Mouse (Mus musculus): ENCODE measurements around the gene Mis18bp1. TPM values are rescaled to one million over a fixed set of nuclear protein-coding genes. Genes with fewer than 3 reads are reported as not detected.
"Not testable (repeated sequence)": the region's sequence is repeated elsewhere in the genome, so short reads cannot be mapped to it uniquely, and the experiment has no call there.

Mis18bp1 gene
- polyA plus RNA-seq, 1 experiment from 2014 or later: 50.4 TPM

- H3K4me1 ChIP-seq (replicated peaks); ATAC-seq; H3K27ac ChIP-seq; H3K4me2 ChIP-seq (replicated peaks); H3K27me3 ChIP-seq (replicated peaks); H3K9me3 ChIP-seq; H3K9ac ChIP-seq; H3K36me3 ChIP-seq; H3K4me3 ChIP-seq (replicated peaks): not testable (repeated sequence)
- 78% methylated on average over 3 of the region's 3 CpGs for WGBS
Observed at GRCm38 (mm10) chr12:65114978-65115377, 57.4 kb downstream of the Mis18bp1 start.

- ATAC-seq: no peak
- no peak overlapping the region for H3K27ac ChIP-seq
Observed at GRCm38 (mm10) chr12:65113925-65114324, 58.5 kb downstream of the Mis18bp1 start.

DNA sequence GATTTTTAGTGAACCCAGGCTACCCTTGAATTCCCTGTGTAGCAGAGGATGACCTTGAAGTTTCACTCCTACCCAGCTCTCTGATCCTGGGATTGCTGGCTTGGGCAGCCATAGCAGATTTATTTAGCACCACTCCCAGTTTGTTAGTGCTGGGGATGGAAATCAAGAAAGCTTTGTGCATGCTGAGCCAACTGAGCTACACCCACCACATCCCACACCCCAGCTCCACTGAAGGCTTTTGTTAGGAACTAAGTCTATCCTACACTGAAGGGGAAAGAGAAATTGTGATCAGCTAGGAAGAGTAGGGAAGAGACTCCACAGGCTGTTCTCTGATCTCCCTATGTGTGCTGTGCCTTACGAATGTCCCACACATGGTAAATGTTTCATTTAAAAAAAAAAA, 59.6 kb downstream of the Mis18bp1 start:
- Histone ChIP-seq H3K4me1 (replicated peaks) (no peaks in the 10 kb centered on the region), H3K9ac (no peak overlapping the region), H3K27ac (no peak overlapping the region), H3K27me3 (replicated peaks) (no peaks in the 10 kb centered on the region), H3K4me3 (replicated peaks) (no peak overlapping the region), H3K4me2 (replicated peaks) (no peak overlapping the region), H3K9me3 (no peaks in the 10 kb centered on the region), H3K36me3 (0 out of 2 replicates have a peak, but pooled peaks cover 2% of the 10 kb centered on the region)
- ATAC-seq: no peak
- WGBS: 85% methylated on average over 1 of the region's 1 CpGs

More at GRCm38 (mm10) chr12:65113925-65114324, 58.5 kb downstream of the Mis18bp1 start:
- 0 out of 2 replicates have a peak, but pooled peaks cover 2% of the 10 kb centered on the region for H3K36me3 ChIP-seq
- H3K4me1 ChIP-seq (replicated peaks): no peaks in the 10 kb centered on the region
- no peak overlapping the region for H3K4me2 ChIP-seq (replicated peaks)
- H3K9ac ChIP-seq: no peak overlapping the region
- no peak overlapping the region for H3K4me3 ChIP-seq (replicated peaks)
- no peaks in the 10 kb centered on the region for H3K9me3 ChIP-seq
- no peaks in the 10 kb centered on the region for H3K27me3 ChIP-seq (replicated peaks)
- WGBS: 81% methylated on average over 4 of the region's 4 CpGs

DNA sequence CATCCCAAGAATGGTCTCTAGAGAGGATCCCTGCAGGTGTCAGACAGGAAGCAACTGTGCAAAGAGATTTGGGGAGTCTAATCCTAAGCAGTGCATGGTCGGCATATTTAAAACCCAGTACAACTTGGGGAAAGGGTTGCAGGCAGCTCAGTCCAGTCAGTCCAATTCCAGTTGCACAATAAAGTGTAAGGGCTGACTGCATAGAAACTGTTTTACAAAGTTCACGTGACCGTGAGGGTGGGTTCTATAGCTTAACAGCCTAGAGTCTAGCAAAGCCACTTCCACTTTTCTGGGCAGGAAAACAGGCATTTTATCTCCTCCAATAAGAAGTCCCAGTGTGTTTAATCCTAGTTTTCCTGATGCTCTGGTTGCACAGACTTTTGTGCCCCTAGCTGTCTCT, 60.9 kb downstream of the Mis18bp1 start:
- Histone ChIP-seq H3K27me3 (replicated peaks) (no peaks in the 10 kb centered on the region), H3K36me3 (0 out of 2 replicates have a peak, but pooled peaks cover 2% of the 10 kb centered on the region), H3K27ac (no peak overlapping the region), H3K9ac (no peak overlapping the region), H3K4me2 (replicated peaks) (no peak overlapping the region), H3K9me3 (no peaks in the 10 kb centered on the region), H3K4me3 (replicated peaks) (no peak overlapping the region), H3K4me1 (replicated peaks) (no peaks in the 10 kb centered on the region)
- WGBS: 94% methylated on average over 3 of the region's 3 CpGs
- no peak for ATAC-seq

DNA sequence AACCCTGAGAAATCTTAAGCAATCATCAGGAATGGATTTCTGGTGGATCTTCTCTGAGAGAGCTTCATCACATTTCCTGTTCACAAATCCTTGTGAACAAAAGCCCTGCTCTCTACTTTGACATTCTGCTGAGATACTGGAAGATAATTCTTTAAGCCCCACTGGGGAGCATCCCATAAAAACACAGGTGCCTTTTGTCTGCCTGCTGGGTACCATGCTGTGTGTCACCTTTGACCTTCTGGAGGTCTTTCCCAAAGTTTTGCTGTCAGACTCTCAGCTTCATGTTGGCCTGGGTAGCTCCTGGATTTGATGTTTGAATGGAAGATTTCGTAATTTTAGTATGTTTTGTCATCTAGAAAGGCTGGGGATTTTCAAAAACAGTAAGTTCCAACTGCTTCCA, 63.7 kb downstream of the Mis18bp1 start:
- Histone ChIP-seq H3K4me2 (replicated peaks) (no peak overlapping the region), H3K4me3 (replicated peaks) (no peak overlapping the region), H3K27ac (no peak overlapping the region), H3K36me3 (no peaks in the 10 kb centered on the region), H3K27me3 (replicated peaks) (no peaks in the 10 kb centered on the region), H3K9ac (no peak overlapping the region), H3K4me1 (replicated peaks) (no peaks in the 10 kb centered on the region), H3K9me3 (no peaks in the 10 kb centered on the region)
- 74% methylated on average over 1 of the region's 1 CpGs for WGBS
- ATAC-seq: no peak

Other genes with a start within 250 kb of the Mis18bp1 start
- gene Klhl28, start 207.1 kb downstream of the Mis18bp1 start, polyA plus RNA-seq (2015; fragmentation: Nextera tagmentation; extraction: Ambion mirVana): 10.0 and 10.7 TPM in 2 replicates
- 23.8 and 28.0 TPM in 2 replicates for gene Togaram1, start 206.8 kb downstream of the Mis18bp1 start, polyA plus RNA-seq (2015; fragmentation: Nextera tagmentation; extraction: Ambion mirVana)
- gene Prpf39, start 136.3 kb downstream of the Mis18bp1 start, polyA plus RNA-seq (2015; fragmentation: Nextera tagmentation; extraction: Ambion mirVana): 40.4 and 48.1 TPM in 2 replicates
- 340 and 409 TPM in 2 replicates for gene Fkbp3, start 98.6 kb downstream of the Mis18bp1 start, polyA plus RNA-seq (2015; fragmentation: Nextera tagmentation; extraction: Ambion mirVana)
- gene Fancm, start 97.0 kb downstream of the Mis18bp1 start, polyA plus RNA-seq (2015; fragmentation: Nextera tagmentation; extraction: Ambion mirVana): 6.7 and 8.2 TPM in 2 replicates
- not detected in 2 replicates for gene Wdr20rt, start 52.9 kb upstream of the Mis18bp1 start, polyA plus RNA-seq (2015; fragmentation: Nextera tagmentation; extraction: Ambion mirVana)

All from intestine, embryonic 15.5 days (tissue).